Mouse (Mus musculus): ENCODE data around the gene Nat9. TPM values are rescaled to one million over a fixed set of nuclear protein-coding genes. Genes with fewer than 3 reads are reported as not detected.

Nat9 gene
- 11.9 and 13.3 TPM in 2 replicates for polyA plus RNA-seq (2015; fragmentation: Nextera tagmentation; extraction: Ambion mirVana)

- peak; percentile 33 for ATAC-seq (ENCODE audit: low read depth)
- DNase-seq = no peak
- WGBS (ENCODE audit: insufficient replicate concordance) = 4% methylated on average over 12 of the region's 12 CpGs
Measured at GRCm38 (mm10) chr11:115187693-115188092, at the start of gene Nat9. Nat9 (minus strand) TSS chr11:115187859.

GRCm38 (mm10) chr11:115236570-115236969 is 48.9 kb upstream of the Nat9 start:
- WGBS (ENCODE audit: insufficient replicate concordance) = 53% methylated on average over 5 of the region's 5 CpGs
- H3K9me3 ChIP-seq (replicated peaks) = no peaks in the 10 kb centered on the region
- no peaks in the 10 kb centered on the region for H3K36me3 ChIP-seq
- H3K27ac ChIP-seq = no peak overlapping the region
- DNase-seq (no peak), ATAC-seq (ENCODE audit: low read depth) (no peak)
- H3K9ac ChIP-seq = no peak overlapping the region
- H3K4me1 ChIP-seq (replicated peaks) = peaks cover 23% of the 10 kb centered on the region
- no peak overlapping the region for H3K4me3 ChIP-seq (replicated peaks)
- H3K27me3 ChIP-seq = no peaks in the 10 kb centered on the region
- no peak overlapping the region for H3K4me2 ChIP-seq

More at GRCm38 (mm10) chr11:115187693-115188092, at the start of gene Nat9:
- no peaks in the 10 kb centered on the region; the same call in 1 of the 2 replicates for H3K9me3 ChIP-seq (replicated peaks)
- no peaks in the 10 kb centered on the region for H3K27me3 ChIP-seq
- peak within 1 kb of the TSS; percentile 80 for H3K27ac ChIP-seq
- peak within 1 kb of the TSS; percentile 83 for H3K9ac ChIP-seq
- peaks cover 67% of the 10 kb centered on the region for H3K4me1 ChIP-seq (replicated peaks)
- H3K4me2 ChIP-seq = peak within 1 kb of the TSS; percentile 97
- H3K36me3 ChIP-seq = peaks cover 8% of the 10 kb centered on the region; the same call in 1 of the 2 replicates
- peak within 1 kb of the TSS; percentile 75 for H3K4me3 ChIP-seq (replicated peaks)

- Histone ChIP-seq H3K4me3 (replicated peaks) (no peak overlapping the region), H3K9ac (no peak overlapping the region), H3K36me3 (no peaks in the 10 kb centered on the region), H3K4me1 (replicated peaks) (peaks cover 30% of the 10 kb centered on the region), H3K9me3 (replicated peaks) (no peaks in the 10 kb centered on the region), H3K4me2 (no peak overlapping the region), H3K27me3 (no peaks in the 10 kb centered on the region), H3K27ac (no peak overlapping the region)
- ATAC-seq (ENCODE audit: low read depth) = no peak
- DNase-seq = no peak
- 82% methylated on average over 15 of the region's 15 CpGs for WGBS (ENCODE audit: insufficient replicate concordance)
Measured at GRCm38 (mm10) chr11:115234320-115235044, 46.8 kb upstream of the Nat9 start.

DNA sequence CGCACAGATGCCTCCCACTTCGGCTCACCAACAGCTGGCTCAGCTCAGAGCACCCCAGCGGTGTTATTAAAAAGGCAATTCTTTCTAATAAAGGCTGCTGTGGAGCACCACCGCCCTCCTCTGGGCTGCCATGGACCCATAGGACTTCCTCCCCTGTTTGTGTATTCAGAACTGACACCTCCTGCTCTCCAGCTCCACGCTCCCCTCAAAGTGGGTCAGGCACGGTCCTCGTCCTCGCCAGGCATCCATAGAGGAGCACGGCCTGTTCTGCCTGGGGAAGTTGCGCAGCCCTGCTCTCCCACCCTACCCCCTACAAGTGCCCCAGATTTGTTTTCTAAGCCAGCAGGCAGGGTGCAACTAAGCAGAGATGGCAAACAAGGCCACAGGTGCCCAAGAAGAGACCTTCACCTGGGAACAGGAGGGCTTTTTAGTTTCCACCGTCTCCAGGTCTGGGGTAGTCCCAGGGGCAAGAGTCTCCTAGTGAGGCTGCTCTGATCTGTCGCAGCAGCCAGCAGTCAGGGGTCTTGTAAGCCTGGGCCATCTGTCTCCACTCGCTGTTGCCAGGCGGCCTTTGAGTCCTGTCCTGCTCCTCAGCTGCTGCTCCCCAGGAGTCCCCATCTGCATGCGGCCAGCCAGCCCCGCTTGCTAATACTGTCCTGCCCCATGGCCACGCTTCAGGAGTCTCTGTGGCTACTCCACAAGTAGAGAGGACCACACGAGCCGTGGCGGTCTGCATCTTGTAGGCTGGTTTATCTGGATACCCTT is 46.0 kb upstream of the Nat9 start:
- H3K4me2 ChIP-seq = no peak overlapping the region
- H3K9ac ChIP-seq = no peak overlapping the region
- no peaks in the 10 kb centered on the region for H3K27me3 ChIP-seq
- 77% methylated on average over 20 of the region's 20 CpGs for WGBS (ENCODE audit: insufficient replicate concordance)
- DNase-seq = no peak
- H3K36me3 ChIP-seq = no peaks in the 10 kb centered on the region
- no peaks in the 10 kb centered on the region for H3K9me3 ChIP-seq (replicated peaks)
- ATAC-seq (ENCODE audit: low read depth) = no peak
- peaks cover 31% of the 10 kb centered on the region for H3K4me1 ChIP-seq (replicated peaks)
- H3K4me3 ChIP-seq (replicated peaks) = no peak overlapping the region
- no peak overlapping the region for H3K27ac ChIP-seq

GRCm38 (mm10) chr11:115232889-115233288 is 45.2 kb upstream of the Nat9 start:
- ATAC-seq (ENCODE audit: low read depth) = no peak
- no peak for DNase-seq
- WGBS (ENCODE audit: insufficient replicate concordance) = 75% methylated on average over 5 of the region's 5 CpGs
- Histone ChIP-seq H3K9me3 (replicated peaks) (no peaks in the 10 kb centered on the region), H3K27me3 (no peaks in the 10 kb centered on the region), H3K4me1 (replicated peaks) (peaks cover 39% of the 10 kb centered on the region), H3K4me2 (no peak overlapping the region), H3K27ac (no peak overlapping the region), H3K9ac (no peak overlapping the region), H3K4me3 (replicated peaks) (no peak overlapping the region), H3K36me3 (no peaks in the 10 kb centered on the region)

- no peaks in the 10 kb centered on the region for H3K9me3 ChIP-seq (replicated peaks)
- no peaks in the 10 kb centered on the region for H3K36me3 ChIP-seq
- ATAC-seq (ENCODE audit: low read depth) (no peak), DNase-seq (no peak)
- WGBS (ENCODE audit: insufficient replicate concordance) = 57% methylated on average over 9 of the region's 9 CpGs
- peaks cover 46% of the 10 kb centered on the region for H3K4me1 ChIP-seq (replicated peaks)
- H3K9ac ChIP-seq = peak overlapping the region; percentile 29; the same call in 1 of the 2 replicates
- no peak overlapping the region for H3K4me3 ChIP-seq (replicated peaks)
- no peaks in the 10 kb centered on the region for H3K27me3 ChIP-seq
- H3K4me2 ChIP-seq = no peak overlapping the region
- H3K27ac ChIP-seq = no peak overlapping the region
Measured at GRCm38 (mm10) chr11:115231924-115232323, 44.3 kb upstream of the Nat9 start.

DNA sequence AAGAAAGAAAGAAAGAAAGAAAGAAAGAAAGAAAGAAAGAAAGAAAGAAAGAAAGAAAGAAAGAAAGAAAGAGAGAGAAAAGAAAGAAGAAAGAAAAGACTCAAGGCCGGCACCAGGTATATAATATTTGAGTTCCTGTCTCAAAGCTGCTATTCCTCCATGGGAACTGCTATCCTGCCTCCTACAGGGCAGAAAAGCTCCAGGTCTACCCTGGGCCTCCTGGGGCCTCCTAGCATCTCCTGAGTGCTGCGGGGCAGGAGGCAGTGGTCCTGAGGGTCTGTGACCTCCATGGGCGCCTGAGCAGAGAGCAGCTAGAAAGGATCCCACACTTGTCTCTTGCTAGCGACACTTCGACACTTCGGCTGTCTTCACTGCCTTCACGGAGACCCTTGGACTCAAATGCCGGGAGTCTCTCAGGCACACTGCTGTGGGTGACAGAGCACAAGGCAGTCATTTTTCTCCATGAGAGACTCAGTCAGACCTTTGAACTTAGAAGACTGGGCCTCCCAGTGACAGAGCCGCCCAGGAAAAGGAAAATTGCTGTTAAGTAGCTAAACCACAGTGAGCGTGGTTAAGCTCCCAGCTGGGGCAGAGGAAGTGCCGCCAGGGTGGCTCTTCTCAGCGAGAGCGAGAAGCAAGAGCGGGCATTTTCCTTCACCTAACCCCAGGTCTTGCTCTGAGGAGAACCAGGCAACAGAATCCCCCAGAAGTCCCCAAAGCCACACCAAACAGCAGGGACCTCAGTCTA is 43.7 kb upstream of the Nat9 start:
- DNase-seq (no peak), ATAC-seq (ENCODE audit: low read depth) (no peak)
- Histone ChIP-seq H3K4me2 (no peak overlapping the region), H3K9ac (peak overlapping the region; percentile 29; the same call in 1 of the 2 replicates), H3K4me3 (replicated peaks) (no peak overlapping the region), H3K4me1 (replicated peaks) (peaks cover 47% of the 10 kb centered on the region), H3K9me3 (replicated peaks) (no peaks in the 10 kb centered on the region), H3K36me3 (no peaks in the 10 kb centered on the region), H3K27ac (no peak overlapping the region), H3K27me3 (no peaks in the 10 kb centered on the region)
- 44% methylated on average over 14 of the region's 14 CpGs for WGBS (ENCODE audit: insufficient replicate concordance)

DNA sequence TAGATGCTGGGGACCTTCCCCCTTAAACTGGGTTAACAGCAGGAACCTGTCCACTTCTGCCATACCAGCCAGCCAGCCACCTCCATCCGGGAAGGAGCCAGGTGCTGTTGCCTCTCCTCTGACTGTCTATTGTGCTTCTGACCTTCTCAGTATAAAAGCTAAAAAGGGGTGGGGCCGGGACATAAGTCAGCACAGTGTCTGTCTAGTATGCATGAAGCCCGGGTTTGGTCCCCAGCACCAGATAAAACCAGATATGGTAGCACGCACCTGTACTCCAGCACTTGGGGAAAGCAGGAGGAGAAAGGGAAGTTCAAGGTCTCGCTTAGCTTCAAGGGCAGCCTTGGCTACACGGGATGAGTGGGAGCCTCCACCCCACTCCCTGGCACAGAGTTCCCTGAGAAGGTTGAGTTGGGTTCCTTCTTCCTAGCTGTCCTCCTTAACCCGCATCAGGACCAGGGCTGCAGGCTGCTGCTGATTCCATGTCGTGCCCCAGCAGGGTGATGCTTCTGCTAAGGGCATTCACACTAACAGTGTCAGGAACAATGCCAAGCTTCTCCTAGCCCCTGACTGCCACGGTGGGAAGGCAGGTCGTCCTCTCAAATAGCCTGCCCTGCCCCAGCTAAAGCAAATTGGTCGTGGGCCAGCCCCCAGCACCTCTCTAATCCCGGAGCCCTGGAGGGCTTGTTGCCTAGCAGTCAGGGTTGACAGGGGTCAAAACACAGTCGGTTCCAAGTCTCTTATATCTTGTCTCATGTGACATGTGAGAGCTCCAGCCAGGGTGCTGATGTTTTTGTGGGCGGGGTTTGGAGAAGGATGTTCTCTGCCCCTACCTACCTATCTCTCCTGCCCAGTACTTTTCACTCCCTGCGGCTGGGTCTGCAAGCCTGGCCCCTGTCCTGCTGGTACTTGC is 41.6 kb upstream of the Nat9 start:
- no peaks in the 10 kb centered on the region for H3K9me3 ChIP-seq (replicated peaks)
- WGBS (ENCODE audit: insufficient replicate concordance) = 57% methylated on average over 15 of the region's 15 CpGs
- H3K4me1 ChIP-seq (replicated peaks) = peaks cover 48% of the 10 kb centered on the region
- no peak overlapping the region for H3K4me3 ChIP-seq (replicated peaks)
- H3K27ac ChIP-seq = no peak overlapping the region
- H3K9ac ChIP-seq = no peak overlapping the region
- H3K4me2 ChIP-seq = no peak overlapping the region
- H3K36me3 ChIP-seq = no peaks in the 10 kb centered on the region
- no peak for ATAC-seq (ENCODE audit: low read depth)
- DNase-seq = no peak
- no peaks in the 10 kb centered on the region for H3K27me3 ChIP-seq

DNA sequence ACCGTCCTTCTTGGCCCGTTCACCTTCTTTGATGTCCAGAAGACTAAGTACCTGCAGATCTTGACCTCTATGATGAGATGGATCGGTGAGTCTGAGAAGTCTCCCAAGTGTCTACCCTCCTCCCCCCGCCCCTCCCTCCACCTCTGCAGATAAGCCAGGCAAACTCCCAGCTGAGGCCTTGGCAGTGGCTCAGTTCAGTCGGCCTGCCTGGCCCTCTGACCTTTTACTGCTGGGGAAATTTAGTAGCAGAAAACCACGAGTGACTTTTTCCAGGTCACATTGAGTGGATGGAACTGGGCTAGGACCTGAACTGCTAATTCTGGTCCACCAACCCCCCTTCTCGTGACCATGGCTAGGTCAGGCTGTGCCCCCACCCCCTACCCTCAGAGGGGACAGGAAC is 40.8 kb upstream of the Nat9 start:
- Histone ChIP-seq H3K4me2 (no peak overlapping the region), H3K4me3 (replicated peaks) (no peak overlapping the region), H3K9ac (no peak overlapping the region), H3K27ac (no peak overlapping the region), H3K27me3 (no peaks in the 10 kb centered on the region), H3K9me3 (replicated peaks) (no peaks in the 10 kb centered on the region), H3K4me1 (replicated peaks) (peaks cover 53% of the 10 kb centered on the region), H3K36me3 (no peaks in the 10 kb centered on the region)
- DNase-seq = no peak
- ATAC-seq (ENCODE audit: low read depth) = no peak
- 53% methylated on average over 7 of the region's 7 CpGs for WGBS (ENCODE audit: insufficient replicate concordance)

DNA sequence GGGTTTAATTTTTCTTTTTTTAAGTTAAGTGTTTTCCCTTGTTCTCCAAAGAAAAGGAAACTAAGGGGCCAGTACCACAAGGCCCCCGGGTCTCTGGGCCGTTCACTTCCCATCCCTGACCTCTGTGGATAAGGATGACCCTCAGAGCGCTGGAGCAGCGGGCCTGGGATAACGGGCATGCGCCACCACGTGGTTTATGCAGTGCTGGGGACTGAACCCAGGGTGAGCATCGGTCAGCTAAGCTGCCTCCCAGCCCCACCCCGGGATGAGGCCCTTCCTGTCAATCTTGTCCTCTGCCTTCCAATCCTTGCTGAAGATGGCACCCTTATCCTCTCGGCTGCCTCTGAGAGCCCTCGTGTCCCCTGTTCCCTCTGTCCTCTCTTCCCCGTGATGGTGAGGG is 40.0 kb upstream of the Nat9 start:
- Histone ChIP-seq H3K27me3 (no peaks in the 10 kb centered on the region), H3K4me3 (replicated peaks) (no peak overlapping the region), H3K4me2 (no peak overlapping the region), H3K36me3 (no peaks in the 10 kb centered on the region), H3K4me1 (replicated peaks) (peaks cover 58% of the 10 kb centered on the region), H3K27ac (no peak overlapping the region), H3K9ac (no peak overlapping the region), H3K9me3 (replicated peaks) (no peaks in the 10 kb centered on the region)
- DNase-seq (no peak), ATAC-seq (ENCODE audit: low read depth) (no peak)
- WGBS (ENCODE audit: insufficient replicate concordance) = 62% methylated on average over 12 of the region's 12 CpGs

Measured in liver, embryonic 13.5 days (tissue).